Mouse (Mus musculus): ENCODE measurements around the gene Dchs2. TPM values are rescaled to one million over a fixed set of nuclear protein-coding genes. Genes with fewer than 3 reads are reported as not detected.
"Not testable (repeated sequence)": the region's sequence is repeated elsewhere in the genome, so short reads cannot be mapped to it uniquely, and the experiment has no call there.

Dchs2 gene
- 1 to 10 TPM; 1.0 to 1.3 TPM for total RNA-seq (2021)
- long read RNA-seq, experiment 1, result 0 reads
- long read RNA-seq, experiment 2, result 0 reads

DNA sequence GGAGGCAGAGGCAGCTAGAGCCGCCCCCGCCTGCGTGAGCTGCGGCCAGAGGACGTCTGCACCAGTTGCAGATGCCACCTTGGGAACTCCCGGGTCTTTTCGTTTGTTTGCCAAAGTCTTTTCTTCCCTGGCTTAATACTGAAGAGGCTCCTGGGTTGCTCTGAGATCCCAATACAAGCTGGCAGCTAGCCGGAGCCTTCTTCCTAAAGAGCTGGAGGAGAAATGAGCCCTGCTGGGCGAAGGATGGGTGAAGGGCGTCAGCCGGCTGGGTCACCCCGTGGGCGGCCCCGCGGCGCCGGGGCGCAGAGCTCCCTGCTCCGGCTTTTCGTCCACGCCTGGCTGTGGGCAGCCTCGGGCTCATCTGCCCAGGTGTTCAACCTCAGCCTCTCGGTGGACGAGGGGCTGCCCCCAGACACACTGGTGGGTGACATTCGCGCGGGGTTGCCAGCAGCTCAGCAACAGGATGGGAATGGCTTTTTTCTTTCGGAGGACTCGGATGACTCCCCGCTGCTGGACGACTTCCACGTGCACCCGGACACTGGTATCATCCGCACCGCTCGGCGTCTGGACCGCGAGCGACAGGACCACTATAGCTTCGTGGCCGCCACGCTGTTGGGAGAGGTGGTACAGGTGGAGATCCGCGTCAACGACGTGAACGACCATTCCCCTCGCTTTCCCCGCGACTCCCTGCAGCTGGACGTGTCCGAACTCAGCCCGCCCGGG, at the start of gene Dchs2:
Gene Dchs2 (plus strand): TSS at position 223 of the 723 bp plus-strand sequence.
- intact Hi-C loops (cut with DNase I), result no loop called here
- DNase-seq, result peak; percentile 12 to 19

DNA sequence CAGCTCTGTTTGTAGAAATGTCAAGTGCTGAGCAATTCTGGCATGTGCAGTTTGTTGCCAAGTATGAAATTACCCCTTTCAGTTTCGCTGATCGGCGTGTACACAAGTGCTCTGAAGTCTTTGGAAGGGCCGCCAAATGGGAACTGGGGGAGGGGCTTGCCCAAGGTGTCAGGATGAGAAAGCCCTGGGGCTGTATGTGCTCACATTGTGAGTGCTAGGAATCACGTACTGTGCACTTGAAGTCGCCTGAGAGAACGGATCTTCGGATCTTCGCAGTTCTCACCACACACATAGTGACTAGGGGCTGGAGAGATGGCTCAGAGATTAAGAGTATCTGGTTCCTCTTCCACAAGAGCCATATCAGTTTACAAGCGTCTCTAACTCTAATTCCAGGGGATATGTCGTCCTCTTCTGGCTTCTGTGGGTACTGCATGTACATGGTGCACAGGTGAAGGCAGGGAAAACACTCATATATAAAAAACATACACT, 47.1 kb upstream of the Dchs2 start:
- intact Hi-C loops (cut with DNase I), result no loop called here
- DNase-seq, result peak; percentile 33 to 65

DNA sequence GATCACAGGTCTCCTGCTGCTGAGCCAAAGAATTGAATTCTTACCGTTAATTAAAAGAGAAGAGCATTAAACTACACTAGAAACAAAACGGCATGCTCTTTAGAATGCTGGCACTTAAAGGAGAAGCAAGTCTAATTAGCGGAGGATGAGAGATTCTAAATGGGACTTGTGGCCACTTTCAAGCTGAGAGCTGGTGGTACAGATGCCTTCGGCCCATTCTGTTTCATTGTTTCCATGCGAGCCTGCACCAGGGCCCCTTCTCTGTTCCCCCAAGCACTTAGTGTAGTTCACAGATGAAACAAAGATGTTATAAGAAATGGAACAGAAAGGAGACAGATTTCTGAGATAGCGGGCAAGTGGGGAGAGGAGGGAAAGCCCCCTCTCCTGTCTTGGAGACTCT, 30.2 kb upstream of the Dchs2 start:
- intact Hi-C loops (cut with DNase I), result no loop called here
- no peak for DNase-seq

DNA sequence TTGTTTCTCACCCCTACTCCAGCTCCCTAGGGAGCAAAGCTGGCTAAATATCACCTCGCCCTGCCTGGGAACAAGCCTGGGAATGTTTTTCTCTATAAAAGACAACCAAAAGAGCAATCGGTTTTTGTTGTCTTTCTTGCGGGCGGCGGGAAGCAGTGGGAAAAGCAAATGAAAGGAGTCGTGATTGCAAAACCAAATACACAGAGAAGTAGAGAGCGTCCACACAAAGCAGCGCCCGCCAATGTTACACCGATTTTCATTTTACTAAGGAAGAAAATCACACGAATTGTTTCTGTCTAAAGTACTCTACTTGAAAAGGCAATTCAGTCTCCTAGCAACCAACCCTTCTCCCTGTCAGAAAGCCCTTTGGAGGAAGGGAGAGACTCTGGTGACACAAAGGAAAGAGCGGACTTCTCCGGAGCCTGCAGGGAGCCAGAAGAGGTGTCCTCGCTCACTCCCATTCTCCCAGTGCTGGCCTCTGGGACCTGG, 29.2 kb upstream of the Dchs2 start:
- intact Hi-C loops (cut with DNase I), result no loop called here
- no peak for DNase-seq

DNA sequence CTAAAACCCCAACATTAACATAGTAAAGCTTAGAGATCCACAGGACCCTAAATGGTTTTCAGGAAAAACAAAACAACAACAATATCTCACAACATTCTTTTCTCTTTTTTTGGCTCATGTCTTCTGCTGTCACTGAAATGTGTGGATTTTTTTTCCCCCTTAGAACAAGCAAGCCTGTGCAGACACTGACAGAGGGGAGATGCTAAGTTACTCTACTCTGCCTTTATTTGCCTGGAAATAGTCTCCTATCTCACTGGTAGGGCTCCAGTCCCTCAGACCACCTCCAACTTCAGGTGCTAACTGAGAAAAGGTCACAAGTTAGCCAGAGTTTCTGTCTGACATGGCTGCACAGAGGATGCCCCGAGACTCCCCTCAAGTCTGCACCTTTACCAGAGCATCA, 28.6 kb upstream of the Dchs2 start:
- intact Hi-C loops (cut with DNase I), result no loop called here

DNA sequence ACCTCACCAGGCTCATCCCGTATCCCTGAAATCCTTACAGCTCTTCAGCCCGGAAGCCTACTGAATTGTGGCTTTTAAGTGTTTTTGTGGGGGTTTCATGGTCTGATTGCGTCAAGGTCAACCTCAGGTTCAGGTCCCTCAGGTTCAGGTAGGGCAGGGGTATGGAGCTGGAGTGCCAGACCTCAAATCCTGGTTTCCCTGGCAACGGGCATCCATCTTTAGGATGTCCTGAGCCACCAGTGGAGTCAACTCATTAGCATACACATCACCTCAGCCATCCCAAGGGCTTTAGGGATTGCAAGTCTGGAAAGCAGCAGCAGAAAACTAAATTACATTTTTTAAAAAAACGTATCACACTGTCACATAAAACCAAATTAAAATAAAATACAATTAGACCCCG, 28.1 kb upstream of the Dchs2 start:
- intact Hi-C loops (cut with DNase I), result no loop called here
- no peak for DNase-seq

More for the DNA sequence above, 28.6 kb upstream of the Dchs2 start:
- no peak for DNase-seq

DNA sequence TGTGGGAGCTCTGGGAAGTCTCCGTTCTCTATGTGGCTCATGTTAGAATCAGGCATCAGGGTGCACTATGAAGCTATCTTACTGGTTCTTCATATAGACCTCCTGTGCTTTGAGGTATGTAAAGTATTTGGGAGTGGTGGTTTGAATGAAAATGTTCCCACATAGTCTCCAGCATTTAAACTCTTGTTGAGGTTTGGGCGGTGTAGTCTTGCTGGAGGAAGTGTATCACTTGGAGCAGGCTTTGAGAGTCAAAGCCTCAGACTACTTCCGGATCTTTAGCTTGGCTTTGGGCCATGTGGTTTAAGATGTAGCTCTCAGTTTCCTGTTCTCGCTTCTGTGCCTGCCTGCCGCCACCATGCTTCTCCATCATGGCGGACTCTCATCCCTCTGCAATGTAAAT, 25.5 kb upstream of the Dchs2 start:
- intact Hi-C loops (cut with DNase I), result no loop called here

DNA sequence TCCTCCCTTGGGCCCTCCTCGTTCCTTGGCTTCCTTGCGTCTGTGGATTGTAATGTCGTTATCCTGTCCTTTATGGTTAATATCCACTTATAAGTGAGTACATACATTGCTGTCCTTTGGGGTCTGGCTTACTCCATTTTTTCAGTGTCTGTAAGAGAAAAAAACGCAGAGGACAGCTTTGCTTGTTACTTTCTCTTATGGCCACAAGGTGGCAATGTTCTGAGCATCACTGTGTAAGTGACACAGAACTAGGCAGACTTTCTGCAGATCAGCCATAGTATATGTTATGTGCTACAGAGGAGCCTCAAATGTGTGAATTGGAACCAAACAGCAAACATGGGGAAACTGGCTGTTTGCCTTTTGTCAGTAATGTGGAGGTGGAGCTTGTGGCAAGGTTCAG, 17.6 kb upstream of the Dchs2 start:
- peak in 1 of 2 experiments; percentile 27 for DNase-seq
- intact Hi-C loops (cut with DNase I), result loop anchor here (1.0 kb wide), 1 partner anchor 112 kb away; no protein-coding TSS in a partner anchor

More for the DNA sequence above, 25.5 kb upstream of the Dchs2 start:
- no peak for DNase-seq

DNA sequence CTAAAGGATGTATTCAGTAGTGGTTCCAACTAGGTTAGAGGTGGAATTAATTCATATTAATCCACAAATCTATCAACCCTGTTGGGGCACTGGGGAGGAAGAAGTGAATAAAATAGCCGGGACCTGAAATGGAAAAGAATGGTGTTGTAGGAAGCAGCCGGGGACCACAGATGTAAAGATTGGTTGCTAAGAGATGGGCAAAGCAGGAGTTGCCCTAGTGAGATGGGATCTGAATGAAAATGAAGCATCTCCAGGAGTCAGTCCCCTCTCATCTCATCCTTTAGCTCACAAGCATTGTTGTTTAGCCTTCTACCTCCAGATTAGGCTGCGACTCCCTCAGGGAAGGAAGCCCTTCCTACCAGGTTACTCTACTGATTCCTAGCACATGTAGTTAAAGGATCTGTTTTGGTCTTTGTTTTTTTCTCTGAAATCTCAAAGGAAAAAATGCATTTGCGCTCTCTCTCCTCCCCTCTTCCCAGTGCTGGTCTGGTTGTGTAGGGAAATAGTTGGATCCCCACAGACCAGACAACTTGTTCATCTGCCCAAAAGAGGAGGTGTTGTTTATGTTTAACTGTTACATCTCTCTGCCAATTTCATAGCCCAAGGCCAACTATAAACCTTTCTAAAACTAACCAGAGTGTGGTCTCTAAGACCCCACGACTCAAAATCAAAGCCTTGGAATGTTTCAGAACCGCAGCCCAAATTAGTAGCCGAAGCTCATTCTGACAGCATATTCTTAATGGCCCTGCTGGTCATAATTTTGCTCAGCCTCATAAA, 16.1 kb upstream of the Dchs2 start:
- intact Hi-C loops (cut with DNase I), result loop anchor here (1.0 kb wide), 1 partner anchor 162 kb away; no protein-coding TSS in a partner anchor
- no peak for DNase-seq

DNA sequence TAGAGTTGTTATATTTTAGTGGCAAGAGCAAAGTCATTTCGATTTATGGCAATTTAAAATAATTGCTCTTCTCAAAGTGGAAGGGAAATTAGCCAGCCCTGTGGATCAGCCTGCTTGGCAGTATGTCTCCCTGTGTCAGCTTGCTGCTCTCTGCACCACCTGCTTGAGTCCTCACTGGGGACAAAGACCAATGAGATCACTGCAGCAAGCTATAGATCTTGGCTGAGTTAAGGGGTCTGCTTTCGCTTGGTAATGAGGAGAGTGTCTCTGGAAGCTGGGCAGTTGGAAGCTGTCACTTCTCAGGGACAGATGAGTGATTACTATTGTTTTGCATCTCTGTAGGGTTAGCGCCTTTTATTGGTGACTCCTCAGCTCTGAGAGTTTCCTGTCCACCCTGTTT, 14.9 kb upstream of the Dchs2 start:
- intact Hi-C loops (cut with DNase I), result no loop called here
- DNase-seq, result no peak

DNA sequence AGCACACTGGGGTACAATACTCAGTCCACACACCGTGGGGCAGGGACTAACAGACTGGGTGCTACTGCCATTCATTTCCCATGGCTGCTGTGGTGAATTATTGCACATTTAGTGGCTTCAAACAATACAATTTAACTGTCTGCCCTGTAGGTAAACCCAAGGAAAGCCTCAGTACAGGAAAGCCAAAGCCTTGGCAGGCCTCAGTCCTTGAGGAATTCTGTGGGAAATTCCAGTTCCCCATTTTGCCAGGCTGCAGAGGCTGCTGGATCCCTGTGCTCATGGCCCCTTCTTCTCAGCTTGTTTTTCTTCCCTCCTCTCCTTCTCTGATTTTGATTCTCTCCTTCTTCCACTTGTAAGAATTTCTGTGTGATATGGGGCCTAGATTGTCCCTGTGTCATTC, 12.8 kb upstream of the Dchs2 start:
- DNase-seq, result no peak
- intact Hi-C loops (cut with DNase I), result no loop called here

DNA sequence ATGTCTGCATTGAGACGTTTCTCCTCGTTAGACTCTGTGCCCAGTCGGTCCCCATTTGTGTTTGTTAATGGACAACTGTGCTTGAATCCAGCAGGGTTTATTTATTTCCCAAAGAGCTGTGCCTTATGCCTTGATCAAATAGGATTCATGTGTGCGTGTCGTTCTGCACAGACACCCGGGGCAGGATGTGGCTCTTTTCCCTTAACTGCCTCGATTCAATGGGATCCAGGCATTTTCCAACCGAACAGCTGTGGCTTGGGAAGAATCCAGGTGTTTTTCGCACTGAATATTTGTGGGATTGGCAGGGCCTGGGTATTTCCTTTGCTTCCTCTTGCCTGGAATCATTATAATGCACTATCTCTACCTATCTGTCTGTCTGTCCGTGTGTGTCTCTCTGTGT, 10.2 kb upstream of the Dchs2 start:
- intact Hi-C loops (cut with DNase I), result no loop called here
- no peak for DNase-seq

DNA sequence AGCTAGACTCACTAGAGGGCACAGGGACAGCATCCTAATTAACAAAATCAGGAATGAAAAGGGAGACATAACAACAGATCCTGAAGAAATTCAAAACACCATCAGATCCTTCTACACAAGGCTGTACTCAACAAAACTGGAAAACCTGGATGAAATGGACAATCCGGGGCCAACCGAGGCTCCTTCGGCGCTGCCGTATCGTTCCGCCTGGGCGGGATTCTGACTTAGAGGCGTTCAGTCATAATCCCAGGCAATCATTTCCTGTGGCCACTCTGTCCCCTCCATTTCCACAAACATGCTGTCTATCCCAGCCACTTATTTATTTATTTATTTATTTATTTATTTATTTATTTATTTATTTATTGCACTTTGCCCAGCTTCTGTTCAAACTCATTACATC, 3.8 kb upstream of the Dchs2 start:
- intact Hi-C loops (cut with DNase I); DNase-seq: not testable (repeated sequence)

DNA sequence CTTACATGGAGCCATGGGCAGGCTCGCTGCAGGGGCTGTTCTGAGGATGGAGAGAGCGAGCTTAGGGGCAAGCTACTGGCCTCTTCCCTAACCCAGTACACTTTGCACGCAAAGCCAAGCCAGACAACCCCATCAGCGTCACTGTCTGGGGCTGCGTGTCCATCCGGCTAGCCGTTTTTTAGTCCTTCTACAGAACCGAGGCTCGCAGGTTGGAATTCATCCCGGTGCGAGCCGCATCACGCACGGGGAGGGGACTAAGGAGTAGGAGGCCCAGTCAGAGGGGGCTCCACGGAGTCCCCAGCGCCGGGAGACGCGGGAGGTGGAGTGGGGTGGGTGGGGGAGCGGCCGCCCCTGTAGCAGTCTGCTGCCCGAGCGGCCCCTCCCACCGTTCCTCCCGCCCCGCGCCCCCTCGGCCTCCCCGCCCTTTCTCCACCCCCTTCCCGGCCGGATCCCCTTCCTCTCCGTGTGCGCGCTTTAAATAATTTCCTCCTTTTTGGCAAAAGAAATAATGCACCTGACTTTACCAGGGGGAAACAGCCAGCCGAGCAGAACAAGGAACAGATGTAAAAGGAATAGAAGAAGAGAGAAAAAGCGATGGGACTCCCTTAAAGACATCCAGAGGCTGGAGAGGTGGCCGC, 541 bp upstream of the Dchs2 start:
- intact Hi-C loops (cut with DNase I), result no loop called here
- DNase-seq, result peak; percentile 34 to 42

DNA sequence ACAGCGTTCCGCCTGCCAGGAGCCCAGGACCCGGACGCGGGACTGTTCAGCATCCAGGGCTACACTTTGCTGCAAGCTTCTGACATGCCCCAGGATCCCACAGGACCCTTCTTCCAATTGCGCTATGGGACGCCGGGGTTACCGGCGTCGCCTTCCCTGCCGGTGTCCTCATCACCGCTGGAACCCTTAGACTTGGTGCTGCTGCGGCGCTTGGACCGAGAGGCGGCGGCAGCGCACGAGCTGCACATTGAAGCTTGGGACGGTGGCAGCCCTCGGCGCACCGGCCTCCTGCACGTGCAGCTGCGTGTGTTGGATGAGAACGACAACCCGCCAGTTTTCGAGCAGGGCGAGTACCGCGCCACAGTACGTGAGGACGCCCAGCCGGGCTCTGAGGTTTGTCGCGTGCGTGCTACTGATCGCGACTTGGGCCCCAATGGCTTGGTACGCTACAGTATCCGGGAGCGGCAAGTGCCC, 738 bp downstream of the Dchs2 start:
- DNase-seq, result peak; percentile 27 to 28
- intact Hi-C loops (cut with DNase I), result no loop called here

DNA sequence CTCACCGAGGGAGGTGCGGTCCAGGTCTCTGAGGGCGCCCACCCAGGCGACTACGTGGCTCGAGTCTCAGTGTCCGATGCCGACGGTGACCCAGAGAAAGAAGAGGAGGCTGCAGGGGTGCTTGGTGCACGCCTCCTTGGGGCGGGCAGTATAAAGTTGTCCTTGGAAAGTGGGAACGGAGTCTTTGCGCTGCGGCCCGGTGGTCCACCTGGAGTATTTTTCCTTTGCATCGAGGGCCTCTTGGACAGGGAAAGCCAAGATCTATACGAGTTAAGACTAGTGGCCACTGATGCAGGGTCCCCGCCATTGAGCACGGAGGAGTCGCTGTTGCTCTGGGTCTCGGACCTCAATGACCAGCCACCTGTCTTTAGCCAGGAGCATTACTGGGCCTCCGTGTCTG, 1.4 kb downstream of the Dchs2 start:
- intact Hi-C loops (cut with DNase I), result no loop called here
- no peak for DNase-seq

DNA sequence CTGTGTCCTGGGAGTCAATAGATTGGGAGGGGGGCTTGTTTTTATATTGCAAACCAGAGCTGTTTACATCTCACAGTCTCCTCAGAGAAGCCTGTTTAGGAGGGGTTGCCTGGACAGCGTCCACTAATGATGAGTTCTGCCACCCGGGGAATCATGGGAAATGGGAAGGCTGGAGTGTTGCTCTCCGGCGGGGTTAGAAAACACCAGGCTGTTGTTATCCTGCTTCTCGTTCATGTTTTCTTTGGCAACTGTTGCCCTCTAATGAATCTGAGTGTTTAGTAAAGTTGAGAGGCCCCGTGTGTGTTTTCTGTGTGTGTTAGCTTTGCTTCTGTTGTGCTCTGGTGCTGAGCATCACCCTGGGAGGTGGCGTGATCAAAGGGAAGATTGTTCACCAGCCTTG, 8.7 kb downstream of the Dchs2 start:
- intact Hi-C loops (cut with DNase I), result no loop called here
- DNase-seq, result peak; percentile 27 to 54

DNA sequence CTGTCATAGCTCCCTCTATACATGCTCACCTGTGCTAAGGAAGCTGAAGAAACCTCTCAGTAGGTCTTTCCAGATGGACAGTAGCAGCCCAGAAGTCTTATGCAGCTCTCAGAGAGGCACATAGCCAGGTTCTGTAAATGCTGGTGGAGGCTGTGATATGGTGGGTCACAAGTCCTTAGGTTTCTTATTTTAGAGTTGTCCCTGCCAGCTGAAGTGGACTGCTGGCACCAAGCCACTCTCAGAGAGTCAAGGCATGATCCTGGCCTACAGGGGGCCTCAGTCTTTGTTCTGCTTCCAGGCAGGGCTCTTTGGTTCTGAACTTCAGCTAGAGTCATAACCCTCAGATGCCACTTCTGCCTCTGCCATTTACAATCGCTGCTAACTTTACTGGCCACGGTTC, 11.1 kb downstream of the Dchs2 start:
- intact Hi-C loops (cut with DNase I), result no loop called here
- DNase-seq, result peak in 1 of 2 experiments; percentile 31

DNA sequence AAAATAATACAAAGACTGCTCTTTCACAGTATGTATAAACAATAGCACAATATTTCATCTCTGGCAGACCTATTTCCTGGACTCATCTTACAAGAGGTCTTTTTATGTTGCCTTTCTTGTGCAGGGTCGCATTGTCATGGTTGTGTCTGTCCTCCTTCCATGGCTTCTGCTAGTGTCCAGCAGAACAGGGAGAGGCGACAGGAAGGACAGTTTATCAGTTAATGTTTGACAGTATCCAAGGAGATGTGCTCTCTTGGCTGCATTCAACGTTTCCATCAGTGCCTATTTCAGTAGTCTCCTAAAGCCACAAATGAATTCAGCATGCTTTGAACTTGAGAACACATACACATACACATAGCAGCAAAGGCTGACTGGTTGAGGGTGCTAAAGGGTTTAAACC, 17.9 kb downstream of the Dchs2 start:
- intact Hi-C loops (cut with DNase I), result no loop called here
- DNase-seq, result no peak

DNA sequence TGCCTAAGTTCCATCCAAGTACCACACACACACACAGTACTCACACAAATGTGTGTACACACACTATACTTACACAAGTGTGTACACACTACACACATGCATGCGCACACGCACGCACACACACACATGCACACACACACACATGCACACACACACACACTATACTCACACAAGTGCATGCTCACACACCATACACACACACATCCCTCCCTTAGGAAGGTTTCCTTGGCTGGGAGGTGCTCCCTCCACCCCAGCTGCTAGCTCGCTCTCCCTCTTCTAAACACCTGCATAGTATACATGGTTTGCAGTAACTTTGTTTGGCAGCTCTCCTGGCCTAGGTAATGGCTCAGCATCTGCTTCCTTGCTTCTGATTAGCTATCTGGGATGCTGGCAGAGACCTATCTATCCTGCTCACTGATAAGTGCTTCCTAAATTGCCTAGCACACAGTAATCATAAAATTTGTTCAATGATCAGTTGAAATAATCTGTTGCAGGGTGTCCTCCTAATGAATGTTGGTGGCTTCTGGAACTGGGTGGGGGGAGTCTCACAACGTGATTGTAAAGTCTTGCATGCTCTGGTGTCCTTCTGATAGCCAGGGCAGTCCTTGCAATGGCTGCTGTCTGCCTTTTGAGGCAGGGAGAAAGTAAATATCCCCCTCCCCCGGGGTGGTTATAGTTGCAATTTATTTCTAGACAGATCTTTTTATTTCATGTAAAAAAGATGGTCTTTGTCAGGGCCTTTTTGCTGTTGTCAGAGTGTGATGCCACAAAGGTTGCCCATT, 19.7 kb downstream of the Dchs2 start:
- intact Hi-C loops (cut with DNase I), result no loop called here

More for the DNA sequence above, 19.7 kb downstream of the Dchs2 start:
- no peak for DNase-seq
